Mouse (Mus musculus) liver, embryonic 14.5 days (tissue): ENCODE measurements at regions not wholly inside any gene's neighbourhood (a gene's known extent, or its start where the extent isn't known, plus 50 kb on each side); places are given as distances from the start of the nearest gene placed in this dataset.
"Not testable (repeated sequence)": the region's sequence is repeated elsewhere in the genome, so short reads cannot be mapped to it uniquely, and the experiment has no call there.

Experiments
- CTCF ChIP-seq: IDR thresholded peaks from 2 replicates; pipeline ENCODE4 v1.5.1; 2016; ENCODE audit warnings: antibody characterized with exemption, low read depth, control low read depth
- EP300 ChIP-seq: IDR thresholded peaks from 2 replicates; pipeline ENCODE4 v1.6.1; 2016; ENCODE audit warnings: antibody characterized with exemption, low read depth

DNA sequence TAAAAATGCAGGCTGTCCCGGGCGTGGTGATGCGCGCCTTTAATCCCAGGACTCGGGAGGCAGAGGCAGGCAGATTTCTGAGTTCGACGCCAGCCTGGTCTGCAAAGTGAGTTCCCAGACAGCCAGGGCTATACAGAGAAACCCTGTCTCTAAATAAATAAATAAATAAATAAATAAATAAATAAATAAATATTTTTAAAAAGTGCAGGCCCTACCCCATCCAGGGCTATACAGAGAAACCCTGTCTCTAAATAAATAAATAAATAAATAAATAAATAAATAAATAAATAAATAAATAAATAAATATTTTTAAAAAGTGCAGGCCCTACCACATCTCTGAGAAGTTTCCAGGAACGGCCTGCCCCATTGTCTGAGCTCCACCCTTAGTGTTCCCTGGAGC lies 119.4 kb upstream of the Adcy2 start:
- not testable (repeated sequence) for TF ChIP-seq CTCF, EP300
